Mouse (Mus musculus): ENCODE results near the gene Htt. TPM values are rescaled to one million over a fixed set of nuclear protein-coding genes. Genes with fewer than 3 reads are reported as not detected.

Htt gene
- polyA plus RNA-seq, 1 experiment, result 42.3 TPM

DNA sequence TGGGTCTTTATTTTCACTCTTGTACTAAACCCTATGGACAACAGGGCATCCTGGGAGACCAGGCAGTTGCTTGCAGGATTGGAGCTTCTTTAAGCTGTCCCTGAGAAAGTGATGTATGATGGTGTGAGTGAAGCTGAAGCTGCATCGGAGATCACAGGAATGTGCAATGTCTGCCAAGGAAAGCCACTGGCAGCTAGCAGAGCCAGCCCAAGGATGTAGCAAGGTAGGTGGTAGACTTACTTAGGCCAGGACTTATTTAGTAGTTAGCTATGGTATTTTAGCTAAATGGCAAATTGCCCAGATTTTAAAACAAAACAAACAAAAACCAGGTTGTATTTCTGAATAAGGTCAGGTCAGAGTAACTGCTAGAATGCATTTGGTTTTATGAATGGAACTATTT is 2.8 kb upstream of the Htt start:
- Histone ChIP-seq H3K27me3 (ENCODE audit: control insufficient read depth, insufficient read depth, low read length, poor library complexity, severe bottlenecking) (no peaks in the 10 kb centered on the region), H3K9me3 (replicated peaks; ENCODE audit: control insufficient read depth, insufficient read depth, low read length, poor library complexity, severe bottlenecking) (no peaks in the 10 kb centered on the region), H3K4me3 (ENCODE audit: low read depth, low read length) (no peak overlapping the region), H3K27ac (ENCODE audit: insufficient read depth, low read length) (no peak overlapping the region), H3K36me3 (ENCODE audit: control insufficient read depth, insufficient read depth, low read length, poor library complexity, severe bottlenecking) (no peaks in the 10 kb centered on the region), H3K4me1 (ENCODE audit: control insufficient read depth, insufficient read depth, low read length) (no peaks in the 10 kb centered on the region), H3K9ac (ENCODE audit: low read depth, poor library complexity, severe bottlenecking) (no peak overlapping the region)
- TF ChIP-seq EP300 (IDR thresholded peaks at IDR 0.05; ENCODE audit: insufficient read depth, low read depth, low read length), result no peak

DNA sequence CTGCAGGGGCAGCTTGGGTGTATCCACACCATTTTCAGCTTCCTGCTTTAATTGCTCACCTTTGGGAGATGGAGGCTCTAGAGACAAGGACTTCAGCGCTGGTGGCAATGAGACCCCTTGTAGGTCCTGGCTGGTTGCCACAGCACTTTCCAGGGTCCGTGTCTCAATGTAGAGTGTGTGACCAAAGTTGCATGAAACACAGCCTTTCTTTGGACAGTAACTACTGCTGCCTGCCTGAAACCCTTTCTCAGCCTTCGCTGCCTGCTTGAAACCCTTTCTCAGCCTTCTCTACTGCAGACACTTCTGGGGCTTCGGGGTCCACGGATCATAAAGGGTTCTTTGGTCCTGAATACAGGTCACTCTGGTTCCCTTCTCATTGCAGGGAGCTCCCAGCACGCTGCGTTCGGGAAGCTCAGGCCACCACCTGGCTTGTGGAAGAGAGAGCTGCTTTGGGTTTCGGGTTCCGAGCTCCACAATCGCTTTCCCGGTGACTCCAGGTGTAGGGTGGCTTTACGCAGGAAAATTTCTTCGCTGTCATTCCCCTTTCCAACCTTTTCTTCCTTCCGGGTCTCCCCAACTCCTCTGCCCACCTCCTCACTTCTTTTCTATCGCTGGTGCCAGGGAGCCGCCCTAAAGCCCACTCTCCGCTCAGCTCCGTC is 561 bp upstream of the Htt start:
- no peak overlapping the region for H3K27ac ChIP-seq (ENCODE audit: insufficient read depth, low read length)

DNA sequence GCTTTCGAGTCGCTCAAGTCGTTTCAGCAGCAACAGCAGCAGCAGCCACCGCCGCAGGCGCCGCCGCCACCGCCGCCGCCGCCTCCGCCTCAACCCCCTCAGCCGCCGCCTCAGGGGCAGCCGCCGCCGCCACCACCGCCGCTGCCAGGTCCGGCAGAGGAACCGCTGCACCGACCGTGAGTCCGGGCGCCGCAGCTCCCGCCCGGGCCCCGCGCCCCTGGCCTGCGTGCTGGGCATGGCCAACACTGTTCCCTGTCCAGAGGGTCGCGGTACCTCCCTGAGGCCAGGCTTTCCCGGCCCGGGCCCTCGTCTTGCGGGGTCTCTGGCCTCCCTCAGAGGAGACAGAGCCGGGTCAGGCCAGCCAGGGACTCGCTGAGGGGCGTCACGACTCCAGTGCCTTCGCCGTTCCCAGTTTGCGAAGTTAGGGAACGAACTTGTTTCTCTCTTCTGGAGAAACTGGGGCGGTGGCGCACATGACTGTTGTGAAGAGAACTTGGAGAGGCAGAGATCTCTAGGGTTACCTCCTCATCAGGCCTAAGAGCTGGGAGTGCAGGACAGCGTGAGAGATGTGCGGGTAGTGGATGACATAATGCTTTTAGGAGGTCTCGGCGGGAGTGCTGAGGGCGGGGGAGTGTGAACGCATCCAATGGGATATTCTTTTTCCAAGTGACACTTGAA is 533 bp downstream of the Htt start:
- Histone ChIP-seq H3K27me3 (ENCODE audit: control insufficient read depth, insufficient read depth, low read length, poor library complexity, severe bottlenecking) (no peaks in the 10 kb centered on the region), H3K4me1 (ENCODE audit: control insufficient read depth, insufficient read depth, low read length) (no peaks in the 10 kb centered on the region), H3K9me3 (replicated peaks; ENCODE audit: control insufficient read depth, insufficient read depth, low read length, poor library complexity, severe bottlenecking) (no peaks in the 10 kb centered on the region), H3K9ac (ENCODE audit: low read depth, poor library complexity, severe bottlenecking) (peak overlapping the region; percentile 74), H3K4me3 (ENCODE audit: low read depth, low read length) (peak overlapping the region; percentile 80), H3K36me3 (ENCODE audit: control insufficient read depth, insufficient read depth, low read length, poor library complexity, severe bottlenecking) (no peaks in the 10 kb centered on the region), H3K27ac (ENCODE audit: insufficient read depth, low read length) (no peak overlapping the region)
- TF ChIP-seq CTCF (IDR thresholded peaks at IDR 0.05; ENCODE audit: low read depth, low read length) (no peak), EP300 (IDR thresholded peaks at IDR 0.05; ENCODE audit: insufficient read depth, low read depth, low read length) (no peak), POLR2A (IDR thresholded peaks at IDR 0.05; ENCODE audit: insufficient read depth, low read length) (no peak)

More for the DNA sequence above, 561 bp upstream of the Htt start:
- Histone ChIP-seq H3K9me3 (replicated peaks; ENCODE audit: control insufficient read depth, insufficient read depth, low read length, poor library complexity, severe bottlenecking) (no peaks in the 10 kb centered on the region), H3K4me3 (ENCODE audit: low read depth, low read length) (peak overlapping the region; percentile 80), H3K36me3 (ENCODE audit: control insufficient read depth, insufficient read depth, low read length, poor library complexity, severe bottlenecking) (no peaks in the 10 kb centered on the region), H3K9ac (ENCODE audit: low read depth, poor library complexity, severe bottlenecking) (peak overlapping the region; percentile 59), H3K27me3 (ENCODE audit: control insufficient read depth, insufficient read depth, low read length, poor library complexity, severe bottlenecking) (no peaks in the 10 kb centered on the region), H3K4me1 (ENCODE audit: control insufficient read depth, insufficient read depth, low read length) (no peaks in the 10 kb centered on the region)
- TF ChIP-seq EP300 (IDR thresholded peaks at IDR 0.05; ENCODE audit: insufficient read depth, low read depth, low read length), result no peak
- no peak for TF ChIP-seq POLR2A (IDR thresholded peaks at IDR 0.05; ENCODE audit: insufficient read depth, low read length)
- no peak for TF ChIP-seq CTCF (IDR thresholded peaks at IDR 0.05; ENCODE audit: low read depth, low read length)

DNA sequence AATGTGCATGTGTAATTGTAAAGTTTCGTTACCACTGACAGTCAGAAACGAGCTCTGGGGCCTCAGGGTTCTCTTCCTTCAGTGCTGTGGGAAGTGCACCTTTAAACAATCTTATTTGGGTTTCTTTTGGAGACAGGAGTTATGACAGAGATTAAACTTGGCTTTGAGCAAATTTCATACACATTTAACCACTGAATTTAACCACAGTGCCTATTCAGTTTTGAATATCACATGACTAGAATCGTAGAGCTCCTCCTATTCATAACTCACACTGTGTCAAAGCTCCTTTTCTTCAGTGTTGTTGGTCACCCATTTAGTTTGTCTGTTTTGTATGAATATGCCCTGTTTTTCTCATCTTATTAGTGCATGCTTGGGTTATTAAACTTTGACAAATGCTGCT is 10.3 kb downstream of the Htt start:
- Histone ChIP-seq H3K27me3 (ENCODE audit: control insufficient read depth, insufficient read depth, low read length, poor library complexity, severe bottlenecking) (no peaks in the 10 kb centered on the region), H3K9ac (ENCODE audit: low read depth, poor library complexity, severe bottlenecking) (no peak overlapping the region), H3K9me3 (replicated peaks; ENCODE audit: control insufficient read depth, insufficient read depth, low read length, poor library complexity, severe bottlenecking) (no peaks in the 10 kb centered on the region), H3K27ac (ENCODE audit: insufficient read depth, low read length) (no peak overlapping the region), H3K4me1 (ENCODE audit: control insufficient read depth, insufficient read depth, low read length) (peaks cover 2% of the 10 kb centered on the region), H3K4me3 (ENCODE audit: low read depth, low read length) (no peak overlapping the region), H3K36me3 (ENCODE audit: control insufficient read depth, insufficient read depth, low read length, poor library complexity, severe bottlenecking) (no peaks in the 10 kb centered on the region)
- no peak for TF ChIP-seq CTCF (IDR thresholded peaks at IDR 0.05; ENCODE audit: low read depth, low read length)
- TF ChIP-seq EP300 (IDR thresholded peaks at IDR 0.05; ENCODE audit: insufficient read depth, low read depth, low read length), result no peak
- TF ChIP-seq POLR2A (IDR thresholded peaks at IDR 0.05; ENCODE audit: insufficient read depth, low read length), result no peak

DNA sequence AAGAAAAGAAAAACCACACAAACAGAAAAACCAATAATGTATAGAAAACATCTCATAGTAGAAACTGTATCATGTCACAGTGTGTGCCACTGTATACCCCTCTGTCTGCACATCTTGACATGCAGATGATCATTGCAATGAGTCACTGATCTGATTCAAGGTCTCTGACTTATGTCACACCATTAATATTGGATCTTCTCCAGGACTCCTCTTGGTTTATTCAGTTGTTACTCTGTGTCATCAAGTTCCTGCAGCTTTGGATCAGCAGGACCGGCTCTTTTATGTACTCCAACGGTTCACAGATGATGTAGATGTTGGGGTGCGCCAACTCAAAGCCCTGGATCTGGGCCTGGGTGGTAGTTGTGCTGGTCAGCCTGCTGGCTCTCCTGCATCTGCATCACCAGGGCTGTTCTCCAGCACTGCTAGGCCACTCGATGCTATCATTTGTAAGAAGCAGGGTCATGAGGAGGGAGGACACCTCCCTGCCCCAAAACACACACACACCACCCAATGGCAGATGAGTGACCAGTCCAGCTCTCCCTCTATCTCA is 11.2 kb downstream of the Htt start:
- H3K4me1 ChIP-seq (ENCODE audit: control insufficient read depth, insufficient read depth, low read length), result peaks cover 2% of the 10 kb centered on the region
- H3K27me3 ChIP-seq (ENCODE audit: control insufficient read depth, insufficient read depth, low read length, poor library complexity, severe bottlenecking), result no peaks in the 10 kb centered on the region
- H3K4me3 ChIP-seq (ENCODE audit: low read depth, low read length), result no peak overlapping the region
- no peaks in the 10 kb centered on the region for H3K9me3 ChIP-seq (replicated peaks; ENCODE audit: control insufficient read depth, insufficient read depth, low read length, poor library complexity, severe bottlenecking)
- no peaks in the 10 kb centered on the region for H3K36me3 ChIP-seq (ENCODE audit: control insufficient read depth, insufficient read depth, low read length, poor library complexity, severe bottlenecking)
- TF ChIP-seq POLR2A (IDR thresholded peaks at IDR 0.05; ENCODE audit: insufficient read depth, low read length) (no peak), EP300 (IDR thresholded peaks at IDR 0.05; ENCODE audit: insufficient read depth, low read depth, low read length) (no peak), CTCF (IDR thresholded peaks at IDR 0.05; ENCODE audit: low read depth, low read length) (no peak)
- no peak overlapping the region for H3K9ac ChIP-seq (ENCODE audit: low read depth, poor library complexity, severe bottlenecking)
- H3K27ac ChIP-seq (ENCODE audit: insufficient read depth, low read length), result no peak overlapping the region

DNA sequence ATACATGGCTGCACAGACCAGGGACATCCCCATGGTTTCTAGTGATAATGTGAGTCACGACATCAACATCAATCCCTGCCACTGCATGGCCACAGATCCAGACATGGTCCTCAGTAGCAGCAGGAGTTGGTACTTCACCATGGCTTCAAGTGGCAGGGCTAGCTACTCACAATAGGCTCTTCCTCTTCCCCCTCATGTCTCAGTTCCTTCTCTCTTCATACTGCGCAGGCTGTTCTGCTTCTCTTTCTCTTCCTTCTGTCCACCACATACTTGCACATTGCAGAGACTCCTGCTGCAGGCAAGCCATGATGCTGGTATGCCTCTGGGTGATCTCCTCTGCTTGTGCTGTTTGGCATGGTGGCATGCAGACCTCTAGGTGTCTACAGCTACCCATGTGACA is 11.9 kb downstream of the Htt start:
- TF ChIP-seq EP300 (IDR thresholded peaks at IDR 0.05; ENCODE audit: insufficient read depth, low read depth, low read length) (no peak), CTCF (IDR thresholded peaks at IDR 0.05; ENCODE audit: low read depth, low read length) (no peak), POLR2A (IDR thresholded peaks at IDR 0.05; ENCODE audit: insufficient read depth, low read length) (no peak)
- Histone ChIP-seq H3K9me3 (replicated peaks; ENCODE audit: control insufficient read depth, insufficient read depth, low read length, poor library complexity, severe bottlenecking) (no peaks in the 10 kb centered on the region), H3K4me1 (ENCODE audit: control insufficient read depth, insufficient read depth, low read length) (peaks cover 2% of the 10 kb centered on the region), H3K27me3 (ENCODE audit: control insufficient read depth, insufficient read depth, low read length, poor library complexity, severe bottlenecking) (no peaks in the 10 kb centered on the region), H3K36me3 (ENCODE audit: control insufficient read depth, insufficient read depth, low read length, poor library complexity, severe bottlenecking) (no peaks in the 10 kb centered on the region), H3K4me3 (ENCODE audit: low read depth, low read length) (no peak overlapping the region), H3K9ac (ENCODE audit: low read depth, poor library complexity, severe bottlenecking) (no peak overlapping the region), H3K27ac (ENCODE audit: insufficient read depth, low read length) (no peak overlapping the region)
